Mouse (Mus musculus) CH12.LX (cell line): ENCODE results near the gene Tmed6. TPM values are rescaled to one million over a fixed set of nuclear protein-coding genes. Genes with fewer than 3 reads are reported as not detected.
A peak's percentile ranks its signal among the peaks of the same experiment; 100 is the strongest.

Source experiments
- DNase-seq: peaks from one replicate; pipeline ENCODE4 v3.0.0-alpha.2; 2013; ENCODE audit errors: extremely low read depth
- H3K27ac ChIP-seq: 2 replicates; pipeline ENCODE4 v1.5.1; 2012; ENCODE audit warnings: low read depth, mild to moderate bottlenecking, control low read depth, moderate library complexity; ENCODE audit not compliant: insufficient read depth
- H3K27me3 ChIP-seq: replicated peaks from 2 replicates; pipeline ENCODE3; 2012; ENCODE audit warnings: inconsistent platforms
- H3K36me3 ChIP-seq, 2 experiments: replicated peaks in 1 of 2; 2 replicates each; pipeline versions ENCODE3 to v1.6.1; 2012; ENCODE audit warnings: inconsistent platforms in 1 of 2, low read length in 1 of 2, mild to moderate bottlenecking in 1 of 2, mixed read lengths in 1 of 2, moderate library complexity in 1 of 2; ENCODE audit not compliant: control insufficient read depth in 1 of 2, insufficient read depth in 1 of 2
- H3K4me1 ChIP-seq, 2 experiments: 2 replicates each; pipeline ENCODE4 v1.6.1; 2012; ENCODE audit warnings: inconsistent platforms in 1 of 2, moderate library complexity in 1 of 2; ENCODE audit not compliant: insufficient read depth in 2 of 2, control insufficient read depth in 1 of 2
- H3K4me2 ChIP-seq: 2 replicates; pipeline ENCODE4 v1.6.1; 2012; ENCODE audit warnings: low read depth, mild to moderate bottlenecking, control low read depth; ENCODE audit not compliant: poor library complexity, insufficient read depth, severe bottlenecking
- H3K4me3 ChIP-seq, 3 experiments: fragments of 150-350 bp in 1 of 3; sonication (generic) in 1 of 3; replicated peaks in 1 of 3; 2 replicates each; pipeline versions ENCODE3 to v1.5.1; 2011 to 2012; ENCODE audit warnings: low read depth in 2 of 3, low read length in 2 of 3, mild to moderate bottlenecking in 2 of 3, moderate library complexity in 2 of 3, control low read depth in 1 of 3, improper control_type of control experiment in 1 of 3, inconsistent platforms in 1 of 3, mixed read lengths in 1 of 3; ENCODE audit not compliant: poor library complexity in 1 of 3
- H3K79me2 ChIP-seq: replicated peaks from 2 replicates; pipeline ENCODE4 v1.6.1; 2012; ENCODE audit warnings: mild to moderate bottlenecking, moderate library complexity; ENCODE audit not compliant: control insufficient read depth, poor library complexity, insufficient read depth, severe bottlenecking; ENCODE audit errors: extremely low read depth
- H3K9ac ChIP-seq: 2 replicates; pipeline ENCODE4 v1.6.1; 2012; ENCODE audit warnings: low read depth, mild to moderate bottlenecking, control low read depth, moderate library complexity; ENCODE audit not compliant: insufficient read depth
- H3K9me3 ChIP-seq: replicated peaks from 2 replicates; pipeline ENCODE3; 2012; ENCODE audit warnings: low read length, inconsistent platforms, mixed read lengths
- CTCF ChIP-seq, 2 experiments: IDR thresholded peaks in 1 of 2; conservative IDR thresholded peaks in 1 of 2; 2 replicates each; pipeline ENCODE4 v1.5.1; 2011 to 2012; ENCODE audit warnings: low read depth in 2 of 2, low read length in 2 of 2, improper control_type of control experiment in 1 of 2, inconsistent platforms in 1 of 2, mild to moderate bottlenecking in 1 of 2, moderate library complexity in 1 of 2
- ELF1 ChIP-seq: IDR thresholded peaks from 2 replicates; pipeline ENCODE4 v1.6.1; 2014; ENCODE audit warnings: low read depth, mild to moderate bottlenecking, inconsistent platforms, low read length, improper control_type of control experiment
- ETS1 ChIP-seq: conservative IDR thresholded peaks from 2 replicates; pipeline ENCODE4 v1.6.1; 2012; ENCODE audit warnings: low read depth, mild to moderate bottlenecking, inconsistent platforms, low read length, improper control_type of control experiment, moderate library complexity
- IRF4 ChIP-seq: IDR thresholded peaks from 2 replicates; pipeline ENCODE4 v1.6.1; 2014; ENCODE audit warnings: low read depth, mild to moderate bottlenecking, inconsistent platforms, low read length, improper control_type of control experiment
- KAT2A ChIP-seq: IDR thresholded peaks from 2 replicates; pipeline ENCODE4 v1.6.1; 2012; ENCODE audit warnings: low read length, improper control_type of control experiment, inconsistent platforms; ENCODE audit not compliant: insufficient replicate concordance
- PAX5 ChIP-seq: IDR thresholded peaks from 2 replicates; pipeline ENCODE4 v1.6.1; 2012; ENCODE audit warnings: low read length, inconsistent platforms, mixed read lengths
- POLR2A ChIP-seq: IDR thresholded peaks from 2 replicates; pipeline ENCODE4 v1.6.1; 2011; ENCODE audit warnings: low read depth, mild to moderate bottlenecking, improper control_type of control experiment, low read length
- SMC3 ChIP-seq: IDR thresholded peaks from 2 replicates; pipeline ENCODE4 v1.6.1; 2011; ENCODE audit warnings: low read depth, low read length, improper control_type of control experiment
- TBP ChIP-seq: conservative IDR thresholded peaks from 2 replicates; pipeline ENCODE4 v1.6.1; 2011; ENCODE audit warnings: low read depth, low read length, improper control_type of control experiment
- ZMIZ1 ChIP-seq: IDR thresholded peaks from 2 replicates; pipeline ENCODE4 v1.6.1; 2012; ENCODE audit warnings: low read depth, mild to moderate bottlenecking, inconsistent platforms, low read length, improper control_type of control experiment
- dilution Hi-C: fragments of 300-500 bp; cut with MboI; formaldehyde crosslinking; loops from 2 replicates; pipeline ENCODE4 v1.14.3; 2020; ENCODE audit warnings: low sequenced_read_pairs; ENCODE audit not compliant: extremely low pct_unique_long_range_greater_than_20kb, extremely low pct_ligation_motif_present
- in situ Hi-C: fragments of 300-500 bp; cut with MboI; formaldehyde crosslinking; loops from 3 replicates; pipeline ENCODE4 v1.14.3; 2019; ENCODE audit warnings: low sequenced_read_pairs, low pct_ligation_motif_present, low pct_unique_long_range_greater_than_20kb, mixed read lengths
- polyA plus RNA-seq: library from polyadenylated mRNA; unstranded; fragments of >175 nt; gene quantifications from 2 replicates; pipeline ENCODE4 v1.2.1, GENCODE M21; 2012; ENCODE audit warnings: low read depth; ENCODE audit not compliant: insufficient read length
- total RNA-seq, 2 experiments: library from RNA; depleted of rRNA; stranded (reverse); fragments of 300-350 nt in 1 of 2; fragments of >200 nt in 1 of 2; gene quantifications; 2 replicates each; pipeline ENCODE4 v1.2.3; 2012 to 2014

The Tmed6 gene
- total and polyA plus RNA-seq, 3 experiments = 0.36 to 0.97 TPM; not detected in 1

DNA sequence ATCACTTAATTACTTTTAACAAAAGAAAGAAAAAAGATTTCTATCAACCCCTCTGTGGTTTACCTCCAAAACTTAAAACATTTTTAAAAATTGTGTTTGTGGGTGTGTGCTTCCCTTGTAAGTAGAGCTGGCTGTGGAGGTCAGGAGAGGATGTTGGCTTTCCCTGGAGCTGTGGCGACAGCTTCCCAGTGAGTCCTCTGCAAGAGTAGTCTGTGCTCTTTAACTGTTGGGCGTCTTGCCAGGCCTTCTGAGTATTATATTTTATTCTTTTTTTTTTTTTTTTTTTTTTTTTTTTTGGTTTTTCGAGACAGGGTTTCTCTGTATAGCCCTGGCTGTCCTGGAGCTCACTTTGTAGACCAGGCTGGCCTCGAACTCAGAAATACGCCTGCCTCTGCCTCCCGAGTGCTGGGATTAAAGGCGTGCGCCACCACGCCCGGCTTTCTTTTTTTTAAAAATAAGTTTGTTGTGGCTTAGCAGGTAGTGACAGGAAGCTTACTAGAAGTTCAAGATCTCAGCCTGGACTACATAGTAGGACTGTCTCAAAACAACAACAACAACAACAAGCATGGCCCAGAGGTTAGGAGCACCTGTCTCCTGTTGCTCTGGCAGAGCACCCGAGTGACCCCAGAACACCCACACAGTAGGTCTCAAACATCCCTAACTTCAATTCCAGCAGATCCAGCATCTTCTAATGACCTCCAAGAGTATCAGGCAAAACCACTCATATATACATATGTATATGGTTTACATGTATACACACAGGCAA is 46.1 kb upstream of the Tmed6 start:
- DNase-seq = no peak
- TF ChIP-seq ZMIZ1 (no peak), KAT2A (no peak), ETS1 (no peak), ELF1 (no peak)
- no peak overlapping the region for H3K27ac ChIP-seq
- H3K27me3 ChIP-seq = no peaks in the 10 kb centered on the region
- no peaks in the 10 kb centered on the region for H3K9me3 ChIP-seq
- no peaks in the 10 kb centered on the region for H3K79me2 ChIP-seq
- H3K4me3 ChIP-seq = no peak overlapping the region
- H3K36me3 ChIP-seq = no peaks in the 10 kb centered on the region
- dilution Hi-C loops = no loop called here
- H3K4me1 ChIP-seq = peaks cover 0 to 2% of the 10 kb centered on the region in 2 experiments; a peak in 1 of 4 replicates
- in situ Hi-C loops = loop anchor here (5.0 to 25.0 kb wide), 2 partner anchors 211 to 451 kb away; no protein-coding TSS in a partner anchor
- H3K4me2 ChIP-seq = no peak overlapping the region
- H3K9ac ChIP-seq = no peak overlapping the region

DNA sequence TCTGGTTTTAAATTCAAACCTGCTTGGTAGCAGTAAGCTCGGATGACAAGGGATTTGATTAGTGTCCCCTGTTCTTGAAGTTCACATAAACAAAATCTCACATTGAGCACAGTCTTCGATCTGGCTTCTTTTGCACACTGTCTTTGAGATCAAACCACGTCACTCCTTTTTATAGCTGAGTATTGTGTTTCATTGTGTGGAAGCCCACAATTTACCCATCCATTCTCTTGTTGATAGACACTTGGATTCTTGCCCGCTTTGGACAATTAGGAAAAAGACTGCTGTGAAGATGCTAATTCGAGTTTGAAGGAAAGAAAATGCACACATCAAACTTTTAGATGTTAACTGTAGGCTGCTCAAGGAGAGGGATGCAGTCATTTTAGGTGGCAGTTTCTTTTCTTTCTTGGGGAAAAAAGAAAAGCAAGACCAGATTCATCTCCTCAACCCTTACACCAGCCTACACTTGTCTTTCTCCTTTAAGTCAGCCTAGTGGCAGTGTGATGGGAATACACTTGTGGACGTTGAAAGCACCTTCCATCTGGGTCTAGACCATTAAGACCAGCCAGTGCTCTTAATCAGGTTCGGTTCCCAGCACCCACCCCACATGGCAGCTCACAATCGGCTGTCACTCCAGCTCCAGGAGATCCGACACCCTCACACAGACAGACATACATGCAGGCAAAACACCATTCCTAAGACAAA is 45.3 kb upstream of the Tmed6 start:
- TF ChIP-seq POLR2A (no peak), ZMIZ1 (no peak), PAX5 (no peak), TBP (no peak), SMC3 (no peak)
- no peak overlapping the region for H3K27ac ChIP-seq
- H3K4me2 ChIP-seq = no peak overlapping the region
- no peaks in the 10 kb centered on the region for H3K79me2 ChIP-seq
- no peak overlapping the region for H3K4me3 ChIP-seq
- no peak overlapping the region for H3K9ac ChIP-seq
- dilution Hi-C loops = no loop called here
- no peaks in the 10 kb centered on the region for H3K27me3 ChIP-seq
- H3K36me3 ChIP-seq = no peaks in the 10 kb centered on the region
- DNase-seq = no peak
- in situ Hi-C loops = loop anchor here (5.0 to 25.0 kb wide), 2 partner anchors 212 to 452 kb away; no protein-coding TSS in a partner anchor
- no peaks in the 10 kb centered on the region for H3K9me3 ChIP-seq
- H3K4me1 ChIP-seq = peaks cover 0 to under 1% of the 10 kb centered on the region in 2 experiments; a peak in 1 of 4 replicates

DNA sequence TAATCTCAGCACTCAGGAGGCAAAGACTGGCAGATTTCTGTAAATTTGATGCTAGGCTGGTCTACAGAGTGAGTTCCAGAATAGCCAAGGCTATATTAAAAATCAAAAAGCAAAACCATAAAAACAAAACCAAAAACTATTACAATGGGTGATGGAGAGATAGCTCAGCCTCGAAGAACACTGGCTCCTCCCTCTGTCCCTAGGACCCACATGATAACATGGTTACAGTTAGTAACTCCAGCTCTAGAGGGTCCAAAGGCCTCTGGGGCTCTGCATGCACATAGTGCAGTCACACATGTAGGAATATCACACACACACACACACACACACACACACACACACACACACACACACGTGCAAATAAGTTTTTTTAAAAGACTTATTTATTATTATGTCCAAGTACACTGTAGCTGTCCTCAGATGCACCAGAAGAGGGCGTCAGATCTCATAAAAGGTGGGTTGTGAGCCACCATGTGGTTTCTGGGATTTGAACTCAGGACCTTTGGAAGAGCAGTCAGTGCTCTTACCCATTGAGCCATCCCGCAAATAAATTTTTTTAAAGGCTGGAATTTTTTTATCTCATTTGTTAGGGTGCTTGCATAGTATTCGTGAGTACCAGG is 44.5 kb upstream of the Tmed6 start:
- Histone ChIP-seq H3K4me1 (no peaks in the 10 kb centered on the region), H3K27me3 (no peaks in the 10 kb centered on the region), H3K9ac (no peak overlapping the region), H3K9me3 (no peaks in the 10 kb centered on the region), H3K36me3 (no peaks in the 10 kb centered on the region), H3K4me2 (no peak overlapping the region), H3K27ac (no peak overlapping the region), H3K4me3 (no peak overlapping the region), H3K79me2 (no peaks in the 10 kb centered on the region)
- in situ Hi-C loops (loop anchor here (5.0 to 25.0 kb wide), 2 partner anchors 212 to 452 kb away; no protein-coding TSS in a partner anchor), dilution Hi-C loops (no loop called here)
- TF ChIP-seq CTCF (conservative IDR thresholded peaks at IDR 0.05 in 1 of 2, IDR thresholded peaks at IDR 0.05 in 1 of 2; ENCODE audit: low read depth in 2 of 2, low read length in 2 of 2) (peak in 1 of 2 experiments; percentile 29; a peak in 2 of 4 replicates), IRF4 (no peak)
- DNase-seq = no peak
